Mouse (Mus musculus) bone marrow, adult 2 months (tissue): ENCODE results near the gene Sytl2.

Experiments used
- CTCF ChIP-seq: fragments of 200-500 bp; IDR thresholded peaks from 2 replicates; pipeline ENCODE4 v1.5.1; 2011; ENCODE audit warnings: low read length, control low read depth; ENCODE audit not compliant: control insufficient read depth, insufficient read depth
- POLR2A ChIP-seq: fragments of 200-500 bp; IDR thresholded peaks from 2 replicates; pipeline ENCODE4 v1.6.1; 2011; ENCODE audit warnings: low read depth, mild to moderate bottlenecking, control low read depth, low read length, borderline replicate concordance; ENCODE audit not compliant: control insufficient read depth

DNA sequence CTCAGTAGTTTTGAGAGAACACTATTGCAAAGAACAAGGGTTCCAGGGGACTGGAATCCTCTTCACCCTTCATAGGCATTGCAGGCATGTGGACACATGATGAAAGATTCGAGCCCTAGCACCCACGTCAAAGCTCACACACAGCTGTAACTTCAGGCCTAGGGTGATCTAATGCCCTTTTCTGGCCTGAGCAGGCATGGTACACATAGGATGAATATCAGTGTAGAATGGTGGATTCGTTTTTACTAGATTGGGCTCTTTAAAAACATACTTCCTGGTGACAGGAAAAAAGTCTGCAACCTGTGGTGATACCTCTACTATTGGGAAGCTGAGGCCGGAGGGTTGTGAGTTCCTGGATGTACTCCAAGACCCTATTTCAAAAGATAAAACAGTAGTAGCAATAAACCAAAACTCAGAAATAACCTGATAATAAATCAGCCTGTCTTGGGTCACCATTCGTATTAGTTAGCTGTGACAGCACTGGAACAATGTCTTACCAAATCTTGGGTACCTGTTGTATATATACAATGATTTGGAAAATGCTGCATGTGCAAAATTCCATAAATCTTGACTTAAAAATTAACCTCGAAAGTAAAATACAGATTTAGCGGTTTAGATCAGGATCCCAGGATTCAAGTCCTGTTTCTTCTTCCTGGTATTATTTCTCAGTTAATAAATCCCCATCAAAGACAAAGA, 154.2 kb downstream of the Sytl2 start:
- TF ChIP-seq POLR2A = no peak
- TF ChIP-seq CTCF = no peak
